Mouse (Mus musculus) monocyte, adult 2 months (primary cell): ENCODE results near the gene Ldoc1.

Experiments
- DNase-seq, 2 experiments: peaks; one replicate each; pipeline ENCODE4 v3.0.0; 2022; ENCODE audit warnings: low spot score in 2 of 2, low read depth in 1 of 2

Gene Ldoc1

DNA sequence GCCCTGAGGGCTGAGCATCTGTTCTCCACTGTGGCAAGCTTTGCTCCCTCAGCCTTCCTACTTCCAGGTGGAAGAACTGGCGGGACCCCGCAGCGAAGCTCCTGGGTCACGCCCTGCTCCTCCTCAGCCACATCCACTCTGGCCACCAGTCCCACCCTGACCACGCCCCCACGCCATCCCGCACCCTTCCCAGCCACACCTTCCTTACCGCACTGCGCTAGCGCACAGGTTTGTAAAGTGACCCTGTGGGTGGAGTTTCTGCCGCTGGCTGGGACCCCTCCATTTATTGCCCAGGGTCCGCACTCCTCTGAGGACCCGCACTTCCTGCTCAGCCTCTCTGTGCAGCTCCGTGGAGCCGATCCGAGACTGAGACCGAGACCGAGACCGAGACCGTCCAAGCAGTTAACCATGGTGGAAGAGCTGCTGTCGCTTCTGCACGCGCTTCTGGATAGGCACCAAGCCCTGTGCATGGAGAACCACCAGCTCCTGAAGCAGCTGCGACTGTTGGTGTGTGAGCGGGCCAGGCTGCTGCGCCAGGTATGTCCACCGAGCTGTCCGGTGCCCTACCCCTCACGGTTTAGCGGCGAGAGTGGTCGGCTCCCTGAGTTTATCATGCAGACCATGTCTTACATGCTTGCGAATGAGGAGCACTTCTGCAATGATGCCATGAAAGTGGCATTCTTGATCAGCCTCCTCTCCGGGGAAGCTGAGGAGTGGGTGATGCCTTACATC lies at the start of gene Ldoc1:
Ldoc1 (plus strand) TSS at position 196 of the 732 bp plus-strand sequence.
- DNase-seq: no peak

DNA sequence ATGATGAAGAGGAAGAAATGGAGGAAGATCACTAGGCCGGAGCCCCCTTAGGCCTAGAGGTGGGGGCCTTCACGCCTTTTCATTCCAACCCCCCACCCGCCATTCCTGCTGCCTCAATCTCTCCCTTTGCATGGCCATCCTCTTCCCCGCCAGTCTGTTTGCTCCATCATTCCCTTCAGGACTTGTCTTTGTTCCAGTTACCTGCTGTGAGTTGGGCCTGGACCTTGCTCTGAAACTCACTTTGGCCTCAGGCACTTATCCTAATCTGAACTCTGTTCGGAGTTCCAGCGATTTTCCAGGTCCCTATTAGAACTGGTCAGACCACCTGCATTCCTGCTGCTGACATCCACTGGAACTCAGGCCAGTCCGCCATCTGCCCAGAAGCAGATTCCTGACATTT lies 834 bp downstream of the Ldoc1 start:
- no peak for DNase-seq

DNA sequence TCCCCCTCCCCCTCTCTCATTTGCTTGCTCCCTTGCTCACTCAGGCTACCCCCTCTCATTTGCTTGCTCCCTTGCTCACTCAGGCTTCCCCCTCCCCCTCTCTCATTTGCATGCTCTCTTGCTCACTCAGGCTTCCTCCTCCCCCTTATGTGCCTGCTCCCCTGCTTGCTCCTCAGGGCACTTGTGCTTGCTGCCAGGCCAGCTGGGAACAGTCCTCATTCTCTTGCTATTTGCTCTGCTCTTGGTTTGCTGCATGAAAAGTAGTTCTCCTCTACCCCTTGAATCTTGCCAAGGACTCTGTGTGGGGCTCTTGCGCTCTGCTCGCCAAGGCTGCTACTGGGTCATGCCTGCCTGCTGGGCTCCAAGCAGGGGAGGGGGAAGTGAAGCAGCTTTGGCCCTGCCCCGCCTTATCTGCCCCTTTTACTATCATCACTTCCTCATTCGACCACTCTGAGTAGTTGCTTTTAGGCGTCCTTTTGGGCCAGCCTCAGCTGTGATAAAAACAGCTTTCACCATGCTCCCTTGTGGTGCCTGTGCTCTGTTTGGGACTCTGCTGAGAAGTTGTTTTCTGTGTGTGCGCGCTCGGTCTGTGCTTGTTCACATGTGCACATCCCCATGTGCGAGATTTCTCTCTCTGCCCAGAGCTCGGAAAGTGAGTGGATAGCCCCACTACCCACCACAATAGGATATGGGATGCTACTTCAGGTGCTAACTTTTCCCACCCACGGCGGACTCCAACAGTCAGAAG lies 13.2 kb downstream of the Ldoc1 start:
- DNase-seq: no peak

DNA sequence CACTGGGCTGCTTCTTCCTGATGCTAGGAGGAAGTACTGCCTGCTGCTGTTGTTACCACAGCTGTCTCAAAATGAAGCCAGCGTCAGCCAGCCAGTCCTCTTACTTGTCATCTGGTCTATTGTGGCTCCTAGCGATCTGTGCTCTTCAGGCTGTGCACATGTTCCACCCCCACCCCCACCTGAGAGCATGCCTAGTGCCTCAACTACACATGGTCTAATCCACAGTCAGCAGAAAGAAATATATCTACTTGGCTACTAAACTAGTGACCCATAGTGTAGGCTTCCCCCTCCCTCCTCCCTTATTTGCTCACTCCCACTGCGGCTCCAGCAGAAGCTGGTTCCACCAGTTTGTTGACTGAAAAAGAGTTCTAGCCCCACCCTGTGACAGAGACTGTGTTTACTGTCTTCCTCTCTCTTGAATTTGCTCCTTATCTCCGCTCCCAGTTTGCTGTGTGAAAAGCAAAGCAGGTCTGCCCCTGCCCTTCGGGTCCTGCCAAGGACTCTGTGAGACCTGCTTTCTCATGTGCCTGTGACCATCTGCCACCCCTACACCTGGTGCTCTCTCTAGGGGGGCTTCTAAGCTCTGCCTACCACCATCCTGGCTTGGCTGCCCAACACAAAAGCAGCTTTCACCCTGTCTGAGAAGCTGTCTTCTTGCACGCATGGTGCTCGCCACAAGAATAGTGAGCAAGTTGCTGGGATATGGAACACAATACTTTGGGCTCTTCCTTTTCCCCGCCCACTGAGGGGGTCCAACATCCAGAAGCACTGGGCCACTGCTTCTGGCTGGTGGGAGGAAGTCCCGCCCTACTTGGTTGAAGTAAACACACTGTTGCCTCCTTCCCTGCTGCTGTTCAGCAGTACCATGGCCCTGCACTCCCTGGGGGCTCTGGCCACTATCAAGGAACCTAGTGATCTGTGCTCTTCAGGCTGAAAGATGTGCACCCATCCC lies 14.0 kb downstream of the Ldoc1 start:
- no peak for DNase-seq

DNA sequence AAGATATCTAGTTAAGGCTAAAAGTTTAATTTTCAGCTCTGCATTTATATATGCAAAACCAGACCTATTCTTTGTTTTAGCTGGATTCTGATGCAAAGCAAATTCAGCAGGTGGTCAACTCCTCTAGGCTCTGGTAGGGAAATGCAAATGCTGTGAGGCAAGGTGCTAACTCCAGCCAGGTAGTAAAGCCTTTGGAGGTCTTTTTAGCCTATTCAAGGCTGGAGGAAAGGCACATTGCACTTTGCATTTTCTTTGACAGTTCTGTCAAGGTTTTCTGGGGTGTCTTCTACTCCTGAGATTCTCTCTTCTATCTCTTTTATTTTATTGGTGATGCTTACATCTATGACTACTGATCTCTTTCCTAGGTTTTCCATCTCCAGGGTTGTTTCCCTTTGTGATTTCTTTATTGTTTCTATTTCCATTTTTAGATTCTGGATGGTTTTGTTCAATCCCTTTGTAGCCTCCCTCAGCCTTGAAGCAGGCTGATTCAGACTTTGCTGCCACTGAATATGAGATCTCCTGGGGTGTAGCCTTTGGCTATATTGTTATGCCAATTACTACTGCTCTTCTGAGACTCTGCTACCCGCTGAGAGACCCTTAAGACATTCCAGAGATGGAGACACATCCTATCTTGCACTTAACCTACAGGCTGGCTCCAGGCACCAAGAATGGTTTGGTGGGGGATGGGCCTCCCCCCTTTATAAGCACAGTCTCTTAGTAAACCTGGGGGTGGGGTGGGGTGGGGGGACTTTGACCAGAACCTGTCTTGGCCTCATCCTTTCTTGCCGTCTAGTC lies 18.4 kb downstream of the Ldoc1 start:
- DNase-seq: no peak
